Mouse (Mus musculus) kidney, embryonic 14.5 days (tissue): ENCODE measurements at regions not wholly inside any gene's neighbourhood (a gene's known extent, or its start where the extent isn't known, plus 50 kb on each side); places are given as distances from the start of the nearest gene placed in this dataset.

Experiments used
- ATAC-seq: fragments of 200-750 bp; cut with Nextera tagmentation; 2 replicates; pipeline ENCODE4 v1.8.0; 2017; ENCODE audit warnings: moderate number of reproducible peaks, mild to moderate bottlenecking, moderate TSS enrichment, moderate library complexity; ENCODE audit not compliant: low FRiP score, low TSS enrichment
- H3K27ac ChIP-seq: fragments of 300-500 bp; sonication (generic); 2 replicates; pipeline ENCODE4 v1.5.1; 2014; ENCODE audit warnings: low read depth, mild to moderate bottlenecking, low read length, moderate library complexity, mixed read lengths
- H3K27me3 ChIP-seq: fragments of 300-500 bp; sonication (generic); 2 replicates; pipeline ENCODE4 v1.6.1; 2014; ENCODE audit warnings: mild to moderate bottlenecking, low read length; ENCODE audit not compliant: control insufficient read depth, insufficient read depth
- H3K36me3 ChIP-seq: fragments of 300-500 bp; sonication (generic); 2 replicates; pipeline ENCODE4 v1.6.1; 2014; ENCODE audit warnings: low read length, mixed read lengths; ENCODE audit not compliant: control insufficient read depth, insufficient read depth
- H3K4me1 ChIP-seq: fragments of 300-500 bp; sonication (generic); 2 replicates; pipeline ENCODE4 v1.6.1; 2014; ENCODE audit warnings: low read length, mixed read lengths; ENCODE audit not compliant: control insufficient read depth, insufficient read depth
- H3K4me2 ChIP-seq: fragments of 300-500 bp; sonication (generic); replicated peaks from 2 replicates; pipeline ENCODE4 v1.6.1; 2014; ENCODE audit warnings: low read depth, mild to moderate bottlenecking, low read length
- H3K4me3 ChIP-seq: fragments of 300-500 bp; sonication (generic); 2 replicates; pipeline ENCODE4 v1.5.1; 2014; ENCODE audit warnings: mild to moderate bottlenecking, low read length
- H3K9ac ChIP-seq: fragments of 300-500 bp; sonication (generic); 2 replicates; pipeline ENCODE4 v1.6.1; 2014; ENCODE audit warnings: low read depth, mild to moderate bottlenecking, low read length, moderate library complexity
- H3K9me3 ChIP-seq: fragments of 300-500 bp; sonication (generic); 2 replicates; pipeline ENCODE4 v1.6.1; 2016; ENCODE audit warnings: low read length; ENCODE audit not compliant: control insufficient read depth
- WGBS: fragments of 180-500 bp; shearing (Covaris S2); extraction: QIAGEN DNeasy Blood & Tissue Kit; methylation state at CpG from one replicate; pipeline ENCODE4 v1.1.7; 2014; 5-methylcytosine and 5-hydroxymethylcytosine counted together

- Histone ChIP-seq H3K27ac (no peak overlapping the region), H3K4me3 (no peak overlapping the region), H3K9ac (no peak overlapping the region), H3K4me1 (0 out of 2 replicates have a peak, but pooled peaks cover 4% of the 10 kb centered on the region), H3K4me2 (no peak overlapping the region), H3K27me3 (no peaks in the 10 kb centered on the region), H3K9me3 (no peaks in the 10 kb centered on the region), H3K36me3 (no peaks in the 10 kb centered on the region)
- 76% methylated on average over 10 of the region's 10 CpGs for WGBS
- no peak for ATAC-seq
Observed at GRCm38 (mm10) chr5:132703455-132704100, 160.4 kb upstream of the Auts2 start.

GRCm38 (mm10) chr5:132702573-132702972 is 159.4 kb upstream of the Auts2 start:
- Histone ChIP-seq H3K27ac (no peak overlapping the region), H3K4me1 (0 out of 2 replicates have a peak, but pooled peaks cover 4% of the 10 kb centered on the region), H3K9ac (no peak overlapping the region), H3K36me3 (no peaks in the 10 kb centered on the region), H3K4me2 (no peak overlapping the region), H3K9me3 (no peaks in the 10 kb centered on the region), H3K27me3 (no peaks in the 10 kb centered on the region), H3K4me3 (no peak overlapping the region)
- 70% methylated on average over 3 of the region's 3 CpGs for WGBS
- no peak for ATAC-seq

- H3K36me3 ChIP-seq, result no peaks in the 10 kb centered on the region
- peaks cover 5% of the 10 kb centered on the region; the same call in 1 of the 2 replicates for H3K9me3 ChIP-seq
- H3K27ac ChIP-seq, result no peak overlapping the region
- H3K4me3 ChIP-seq, result no peak overlapping the region
- no peaks in the 10 kb centered on the region for H3K27me3 ChIP-seq
- no peak overlapping the region for H3K4me2 ChIP-seq
- no peaks in the 10 kb centered on the region for H3K4me1 ChIP-seq
- H3K9ac ChIP-seq, result no peak overlapping the region
- 86% methylated on average over 10 of the region's 10 CpGs for WGBS
- no peak for ATAC-seq
Observed at GRCm38 (mm10) chr5:132690784-132691183, 147.6 kb upstream of the Auts2 start.

GRCm38 (mm10) chr5:132675261-132675660 is 132.1 kb upstream of the Auts2 start:
- no peaks in the 10 kb centered on the region for H3K4me1 ChIP-seq
- H3K4me2 ChIP-seq, result no peak overlapping the region
- H3K9me3 ChIP-seq, result no peaks in the 10 kb centered on the region
- H3K27ac ChIP-seq, result no peak overlapping the region
- no peak overlapping the region for H3K9ac ChIP-seq
- WGBS, result 94% methylated on average over 11 of the region's 11 CpGs
- H3K36me3 ChIP-seq, result no peaks in the 10 kb centered on the region
- H3K27me3 ChIP-seq, result no peaks in the 10 kb centered on the region
- ATAC-seq, result no peak
- H3K4me3 ChIP-seq, result no peak overlapping the region

GRCm38 (mm10) chr5:132673599-132674305 is 130.6 kb upstream of the Auts2 start:
- Histone ChIP-seq H3K36me3 (no peaks in the 10 kb centered on the region), H3K27ac (no peak overlapping the region), H3K9ac (no peak overlapping the region), H3K4me1 (no peaks in the 10 kb centered on the region), H3K4me2 (no peak overlapping the region), H3K4me3 (no peak overlapping the region), H3K9me3 (no peaks in the 10 kb centered on the region), H3K27me3 (no peaks in the 10 kb centered on the region)
- 16% methylated on average over 6 of the region's 6 CpGs for WGBS
- ATAC-seq, result no peak; the same call in 1 of the 2 replicates

- no peaks in the 10 kb centered on the region for H3K36me3 ChIP-seq
- H3K27ac ChIP-seq, result no peak overlapping the region
- H3K4me1 ChIP-seq, result no peaks in the 10 kb centered on the region
- no peak overlapping the region for H3K9ac ChIP-seq
- H3K4me2 ChIP-seq, result no peak overlapping the region
- H3K4me3 ChIP-seq, result no peak overlapping the region
- 15% methylated on average over 5 of the region's 5 CpGs for WGBS
- H3K9me3 ChIP-seq, result no peaks in the 10 kb centered on the region
- H3K27me3 ChIP-seq, result no peaks in the 10 kb centered on the region
- no peak for ATAC-seq
Observed at GRCm38 (mm10) chr5:132671496-132671895, 128.4 kb upstream of the Auts2 start.

GRCm38 (mm10) chr5:132667316-132667715 is 124.2 kb upstream of the Auts2 start:
- Histone ChIP-seq H3K27me3 (no peaks in the 10 kb centered on the region), H3K4me1 (no peaks in the 10 kb centered on the region), H3K4me2 (no peak overlapping the region), H3K9me3 (no peaks in the 10 kb centered on the region), H3K36me3 (no peaks in the 10 kb centered on the region), H3K4me3 (no peak overlapping the region), H3K9ac (no peak overlapping the region), H3K27ac (no peak overlapping the region)
- WGBS, result 53% methylated on average over 4 of the region's 4 CpGs
- no peak for ATAC-seq

- Histone ChIP-seq H3K9me3 (0 out of 2 replicates have a peak, but pooled peaks cover 2% of the 10 kb centered on the region), H3K4me3 (no peak overlapping the region), H3K4me1 (no peaks in the 10 kb centered on the region), H3K36me3 (no peaks in the 10 kb centered on the region), H3K4me2 (no peak overlapping the region), H3K27me3 (no peaks in the 10 kb centered on the region), H3K27ac (no peak overlapping the region), H3K9ac (no peak overlapping the region)
- ATAC-seq, result no peak
- 65% methylated on average over 1 of the region's 1 CpGs for WGBS
Observed at GRCm38 (mm10) chr5:132661266-132661665, 118.1 kb upstream of the Auts2 start.

GRCm38 (mm10) chr5:132660036-132660435 is 116.9 kb upstream of the Auts2 start:
- no peak for ATAC-seq
- Histone ChIP-seq H3K27me3 (no peaks in the 10 kb centered on the region), H3K4me1 (no peaks in the 10 kb centered on the region), H3K4me3 (no peak overlapping the region), H3K36me3 (no peaks in the 10 kb centered on the region), H3K27ac (no peak overlapping the region), H3K4me2 (no peak overlapping the region), H3K9me3 (0 out of 2 replicates have a peak, but pooled peaks cover 2% of the 10 kb centered on the region), H3K9ac (no peak overlapping the region)
- 83% methylated on average over 7 of the region's 7 CpGs for WGBS
